ENCODE assay signal across 8 mouse cellular contexts in genomic region chr11:98313790-98314323, GRCm38 (mm10). TPM values are rescaled to one million over a fixed set of nuclear protein-coding genes. Genes with fewer than 3 reads are reported as not detected.
DNase-seq lines count a peak whose midpoint lies in the region; ATAC-seq and TF ChIP-seq lines count a peak whose summit lies in the region.

No protein-coding gene starts in this region.

- 1% methylated on average over 26 of the region's 26 CpGs for WGBS in midbrain, embryonic 10.5 days
- 3% methylated on average over 26 of the region's 26 CpGs for WGBS in midbrain, postnatal 0 days
- under 1% methylated on average over 26 of the region's 26 CpGs for WGBS in forebrain, embryonic 12.5 days
- 2% methylated on average over 26 of the region's 26 CpGs for WGBS in liver, embryonic 14.5 days (ENCODE audit: insufficient replicate concordance)

- H3K36me3 ChIP-seq in midbrain, embryonic 10.5 days: no peaks in the 10 kb centered on the region
- no peaks in the 10 kb centered on the region for H3K36me3 ChIP-seq in midbrain, postnatal 0 days (ENCODE audit: insufficient read depth, low read length)
- no peaks in the 10 kb centered on the region for H3K36me3 ChIP-seq in forebrain, embryonic 12.5 days (replicated peaks)
- no peaks in the 10 kb centered on the region for H3K36me3 ChIP-seq in liver, embryonic 14.5 days (replicated peaks; ENCODE audit: control insufficient read depth, insufficient read depth, low read depth)

- TF ChIP-seq EP300 in liver, embryonic 14.5 days (IDR thresholded peaks at IDR 0.05; ENCODE audit: low read depth): no peak

- H3K27me3 ChIP-seq in midbrain, embryonic 10.5 days (ENCODE audit: low read depth, poor library complexity, severe bottlenecking): peaks cover 92% of the 10 kb centered on the region
- H3K27me3 ChIP-seq in midbrain, postnatal 0 days (ENCODE audit: insufficient read depth, low read length): peaks cover 63% of the 10 kb centered on the region
- H3K27me3 ChIP-seq in forebrain, embryonic 12.5 days: peaks cover 91% of the 10 kb centered on the region
- peaks cover 42% of the 10 kb centered on the region for H3K27me3 ChIP-seq in liver, embryonic 14.5 days (ENCODE audit: control insufficient read depth, insufficient read depth, low read length)

- no peak overlapping the region for H3K4me3 ChIP-seq in midbrain, embryonic 10.5 days
- H3K4me3 ChIP-seq in midbrain, postnatal 0 days (ENCODE audit: low read depth, low read length): no peak overlapping the region
- 0 out of 2 replicates have a peak overlapping the region, but pooled peaks have one; percentile 5 for H3K4me3 ChIP-seq in forebrain, embryonic 12.5 days (replicated peaks)
- no peak overlapping the region for H3K4me3 ChIP-seq in liver, embryonic 14.5 days (ENCODE audit: insufficient read depth in 1 of 2, low read depth in 2 of 2, low read length in 2 of 2)

- no peak for TF ChIP-seq CTCF in midbrain, postnatal 0 days (IDR thresholded peaks at IDR 0.05)
- TF ChIP-seq CTCF in liver, embryonic 14.5 days (IDR thresholded peaks at IDR 0.05; ENCODE audit: low read depth): no peak

- ATAC-seq in midbrain, postnatal 0 days (ENCODE audit: low FRiP score): no peak
- ATAC-seq in forebrain, embryonic 12.5 days (ENCODE audit: low FRiP score): no peak
- ATAC-seq in liver, embryonic 14.5 days (ENCODE audit: insufficient read depth): no peak

- H3K27ac ChIP-seq in midbrain, embryonic 10.5 days (replicated peaks): no peak overlapping the region
- no peak overlapping the region for H3K27ac ChIP-seq in midbrain, postnatal 0 days (ENCODE audit: low read depth, low read length)
- H3K27ac ChIP-seq in forebrain, embryonic 12.5 days: no peak overlapping the region
- H3K27ac ChIP-seq in liver, embryonic 14.5 days: no peak overlapping the region

- H3K9ac ChIP-seq in midbrain, postnatal 0 days (replicated peaks; ENCODE audit: low read length, poor library complexity, severe bottlenecking): no peak overlapping the region
- no peak overlapping the region for H3K9ac ChIP-seq in forebrain, embryonic 12.5 days
- no peak overlapping the region for H3K9ac ChIP-seq in liver, embryonic 14.5 days (replicated peaks)

- H3K4me2 ChIP-seq in midbrain, postnatal 0 days (ENCODE audit: low read depth, low read length, poor library complexity, severe bottlenecking): no peak overlapping the region
- no peak overlapping the region for H3K4me2 ChIP-seq in forebrain, embryonic 12.5 days
- no peak overlapping the region for H3K4me2 ChIP-seq in liver, embryonic 14.5 days (ENCODE audit: low read depth)

- no peaks in the 10 kb centered on the region for H3K9me3 ChIP-seq in midbrain, embryonic 10.5 days (replicated peaks)
- no peaks in the 10 kb centered on the region for H3K9me3 ChIP-seq in midbrain, postnatal 0 days (ENCODE audit: low read length)
- H3K9me3 ChIP-seq in forebrain, embryonic 12.5 days: no peaks in the 10 kb centered on the region
- no peaks in the 10 kb centered on the region for H3K9me3 ChIP-seq in liver, embryonic 14.5 days (ENCODE audit: control insufficient read depth, low read length)

- DNase-seq in midbrain, embryonic 10.5 days (ENCODE audit: low spot score): peak; percentile 74
- no peak for DNase-seq in midbrain, postnatal 0 days (ENCODE audit: low spot score)
- DNase-seq in c-Kit-positive CD71-negative TER-119-negative erythroid progenitor cells, embryonic 14.5 days (ENCODE audit: low read depth): peak; percentile 47
- DNase-seq in hindlimb bud, embryonic 11.5 days (ENCODE audit: extremely low spot score, low read depth, low spot score): peak; percentile 58
- peak; percentile 23 to 28 (median 24) for DNase-seq in liver, embryonic 14.5 days (ENCODE audit: low read depth in 3 of 3, low spot score in 3 of 3)
- peak; percentile 71 to 79 for DNase-seq in right cerebral cortex, postnatal 10 days (ENCODE audit: low spot score in 2 of 2)
- no peak for DNase-seq in T-cell, adult 2 months (ENCODE audit: low spot score)

- H3K4me1 ChIP-seq in midbrain, embryonic 10.5 days: peaks cover 5% of the 10 kb centered on the region
- H3K4me1 ChIP-seq in midbrain, postnatal 0 days (ENCODE audit: insufficient read depth, low read length): no peaks in the 10 kb centered on the region
- peaks cover 8% of the 10 kb centered on the region; the same call in 1 of the 2 replicates for H3K4me1 ChIP-seq in forebrain, embryonic 12.5 days
- H3K4me1 ChIP-seq in liver, embryonic 14.5 days (replicated peaks; ENCODE audit: control insufficient read depth in 2 of 2, insufficient read depth in 2 of 2, low read length in 1 of 2): no peaks in the 10 kb centered on the region

RNA-seq across cellular contexts. Expression of gene Neurod2, which starts 15.6 kb away (rescaled TPM):
- polyA plus RNA-seq in midbrain, embryonic 10.5 days (2016; fragmentation: Nextera tagmentation; extraction: Ambion mirVana): 0.05 and 0.09 TPM in 2 replicates
- 11.6 and 24.4 TPM in 2 replicates for total RNA-seq in midbrain, postnatal 0 days (2014; rRNA removed)
- 2.1 and 3.3 TPM in 2 replicates for polyA plus RNA-seq in midbrain, postnatal 0 days (2015; fragmentation: Nextera tagmentation; extraction: Ambion mirVana)
- polyA plus RNA-seq in forebrain, embryonic 12.5 days (2016; fragmentation: Nextera tagmentation; extraction: Ambion mirVana): 19.9 and 20.5 TPM in 2 replicates
- 0.18 TPM in 1 of 2 replicates, not detected in the other for polyA plus RNA-seq in liver, embryonic 14.5 days (2012; rRNA removed)
- not detected in 2 replicates for polyA plus RNA-seq in liver, embryonic 14.5 days (2014; fragmentation: Nextera tagmentation; extraction: Ambion mirVana)

RNA-seq across cellular contexts. Expression of gene Ppp1r1b, which starts 34.3 kb away (rescaled TPM):
- 1.0 and 1.6 TPM in 2 replicates for polyA plus RNA-seq in midbrain, embryonic 10.5 days (2016; fragmentation: Nextera tagmentation; extraction: Ambion mirVana)
- 1.8 and 5.0 TPM in 2 replicates for total RNA-seq in midbrain, postnatal 0 days (2014; rRNA removed)
- polyA plus RNA-seq in midbrain, postnatal 0 days (2015; fragmentation: Nextera tagmentation; extraction: Ambion mirVana): 4.2 and 5.3 TPM in 2 replicates
- polyA plus RNA-seq in forebrain, embryonic 12.5 days (2016; fragmentation: Nextera tagmentation; extraction: Ambion mirVana): 3.0 and 3.1 TPM in 2 replicates
- polyA plus RNA-seq in liver, embryonic 14.5 days (2012; rRNA removed): 0.04 and 0.21 TPM in 2 replicates
- polyA plus RNA-seq in liver, embryonic 14.5 days (2014; fragmentation: Nextera tagmentation; extraction: Ambion mirVana): 0.17 and 0.19 TPM in 2 replicates

RNA-seq across cellular contexts. Expression of gene Stard3, which starts 44.3 kb away (rescaled TPM):
- 54.5 and 55.6 TPM in 2 replicates for polyA plus RNA-seq in midbrain, embryonic 10.5 days (2016; fragmentation: Nextera tagmentation; extraction: Ambion mirVana)
- 31.2 and 56.1 TPM in 2 replicates for total RNA-seq in midbrain, postnatal 0 days (2014; rRNA removed)
- polyA plus RNA-seq in midbrain, postnatal 0 days (2015; fragmentation: Nextera tagmentation; extraction: Ambion mirVana): 23.8 and 28.2 TPM in 2 replicates
- polyA plus RNA-seq in forebrain, embryonic 12.5 days (2016; fragmentation: Nextera tagmentation; extraction: Ambion mirVana): 42.0 and 42.5 TPM in 2 replicates
- polyA plus RNA-seq in liver, embryonic 14.5 days (2012; rRNA removed): 15.7 and 16.8 TPM in 2 replicates
- 11.6 and 11.9 TPM in 2 replicates for polyA plus RNA-seq in liver, embryonic 14.5 days (2014; fragmentation: Nextera tagmentation; extraction: Ambion mirVana)

Comparison
In these comparisons a context has a peak if more than half of its experiments do, and no peak if none do; other contexts are left out.
1. DNase-seq: peak in midbrain, embryonic 10.5 days (single experiment), c-Kit-positive CD71-negative TER-119-negative erythroid progenitor cells, embryonic 14.5 days (single experiment), hindlimb bud, embryonic 11.5 days (single experiment), liver, embryonic 14.5 days (3 of 3) and right cerebral cortex, postnatal 10 days (2 of 2); none in midbrain, postnatal 0 days (single experiment) and T-cell, adult 2 months (single experiment).